Mouse (Mus musculus) skeletal muscle tissue, adult 2 months (tissue): ENCODE results near the gene Dgkz.

Source experiments
- DNase-seq: peaks from one replicate; pipeline ENCODE4 v3.0.0-alpha.2; 2012; ENCODE audit warnings: low read depth, low spot score

The Dgkz gene

DNA sequence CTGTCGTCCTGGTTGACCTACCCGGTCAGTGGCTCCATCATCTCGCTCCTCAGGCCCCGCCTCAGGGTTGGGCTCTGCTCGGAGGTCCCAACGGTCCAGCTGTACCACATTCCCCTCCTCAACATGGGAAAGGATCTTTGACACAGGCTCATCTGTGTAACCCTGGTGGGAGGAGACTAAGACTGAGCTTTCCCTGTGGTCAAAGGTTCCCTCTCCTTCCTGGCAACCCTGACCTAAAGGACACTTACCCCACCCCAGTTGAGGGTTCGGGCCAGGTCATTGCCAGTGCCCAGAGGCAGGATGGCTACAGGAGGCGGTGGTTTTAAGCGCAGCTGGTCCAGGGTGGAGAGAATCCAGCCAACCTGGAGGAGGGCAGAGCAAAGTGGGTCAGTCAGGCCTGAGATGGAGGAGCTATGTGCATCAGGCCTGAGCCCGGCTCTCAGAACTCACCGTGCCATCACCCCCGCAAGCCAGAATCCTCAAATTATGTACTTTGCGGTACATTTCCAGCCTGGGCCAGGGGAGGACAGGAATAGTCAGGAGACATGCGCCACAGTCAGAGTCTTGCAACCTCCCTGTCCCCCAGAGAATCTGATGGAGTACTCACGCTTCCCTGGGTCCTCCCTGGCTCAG is 36.2 kb downstream of the Dgkz start:
- DNase-seq: no peak

GRCm38 (mm10) chr2:91936154-91936553 is 39.5 kb downstream of the Dgkz start:
- no peak for DNase-seq

DNA sequence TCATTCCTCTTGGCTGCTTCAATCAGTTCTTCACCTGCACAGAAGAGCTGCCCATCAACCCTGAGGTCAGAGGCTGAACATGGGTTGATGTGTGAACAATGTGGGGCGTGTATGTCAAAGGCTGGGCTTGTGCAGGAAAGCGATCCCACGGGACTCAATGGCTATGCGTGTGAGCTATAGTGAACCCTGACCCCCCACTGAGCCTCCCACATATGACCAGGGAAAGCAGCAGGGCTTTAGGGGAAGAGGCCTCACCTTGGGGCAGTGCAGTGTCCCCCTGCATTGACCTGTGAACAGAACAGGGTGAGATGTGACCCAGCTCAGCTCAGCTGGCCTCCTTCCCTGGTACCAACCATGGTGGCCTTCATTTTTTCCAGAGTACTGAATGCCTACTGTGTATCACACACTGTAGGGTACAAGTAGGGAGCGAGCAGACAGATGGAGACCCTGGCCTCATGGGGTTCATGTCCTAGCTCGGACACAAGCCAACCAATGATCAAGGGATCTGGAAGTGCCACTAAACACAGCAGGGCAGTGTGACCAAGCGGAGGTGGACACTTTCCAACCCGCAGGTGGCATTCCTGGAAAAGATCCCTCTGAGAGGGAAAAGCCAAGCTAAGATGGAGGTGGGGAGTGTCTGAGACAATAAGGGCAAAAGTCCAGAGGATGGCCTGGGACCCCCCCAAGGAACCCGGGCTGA is 40.7 kb downstream of the Dgkz start:
- no peak for DNase-seq

- no peak for DNase-seq
These were observed 41.6 kb downstream of the Dgkz start for GRCm38 (mm10) chr2:91934016-91934415.

GRCm38 (mm10) chr2:91933471-91933870 is 42.2 kb downstream of the Dgkz start:
- no peak for DNase-seq

- DNase-seq: no peak
These were observed 42.8 kb downstream of the Dgkz start for GRCm38 (mm10) chr2:91932737-91933350.

DNA sequence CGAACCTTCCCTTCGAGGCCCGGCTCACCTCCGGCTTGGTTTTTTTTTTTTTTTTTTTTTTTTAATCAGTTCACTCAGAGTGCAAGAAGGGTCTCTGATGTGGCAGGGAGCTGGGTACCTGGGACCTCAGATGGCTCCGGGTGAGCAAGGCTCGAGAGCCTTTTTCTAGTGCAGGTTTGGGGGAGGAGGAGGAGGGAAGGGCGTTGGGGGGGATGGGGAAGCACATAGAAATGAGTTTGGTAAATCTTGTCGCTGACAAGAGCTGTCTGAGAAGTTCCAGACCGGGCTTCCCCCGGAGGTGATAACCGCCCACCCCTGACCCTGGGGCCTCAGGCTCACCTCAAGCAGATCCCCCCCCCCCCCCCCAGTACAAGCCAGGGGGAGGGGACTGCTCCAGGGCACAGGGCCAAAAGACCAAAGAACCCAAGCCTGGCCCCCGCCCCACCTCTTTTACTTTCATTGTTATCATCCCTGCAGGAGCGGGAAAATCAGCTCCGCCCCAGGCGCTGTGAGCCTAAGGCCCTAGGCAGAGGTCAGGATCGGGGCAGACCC is 43.4 kb downstream of the Dgkz start, which contains the start of gene Mdk:
TSS of gene Mdk (minus strand) at position 138 of the 552 bp plus-strand sequence.
- no peak for DNase-seq

DNA sequence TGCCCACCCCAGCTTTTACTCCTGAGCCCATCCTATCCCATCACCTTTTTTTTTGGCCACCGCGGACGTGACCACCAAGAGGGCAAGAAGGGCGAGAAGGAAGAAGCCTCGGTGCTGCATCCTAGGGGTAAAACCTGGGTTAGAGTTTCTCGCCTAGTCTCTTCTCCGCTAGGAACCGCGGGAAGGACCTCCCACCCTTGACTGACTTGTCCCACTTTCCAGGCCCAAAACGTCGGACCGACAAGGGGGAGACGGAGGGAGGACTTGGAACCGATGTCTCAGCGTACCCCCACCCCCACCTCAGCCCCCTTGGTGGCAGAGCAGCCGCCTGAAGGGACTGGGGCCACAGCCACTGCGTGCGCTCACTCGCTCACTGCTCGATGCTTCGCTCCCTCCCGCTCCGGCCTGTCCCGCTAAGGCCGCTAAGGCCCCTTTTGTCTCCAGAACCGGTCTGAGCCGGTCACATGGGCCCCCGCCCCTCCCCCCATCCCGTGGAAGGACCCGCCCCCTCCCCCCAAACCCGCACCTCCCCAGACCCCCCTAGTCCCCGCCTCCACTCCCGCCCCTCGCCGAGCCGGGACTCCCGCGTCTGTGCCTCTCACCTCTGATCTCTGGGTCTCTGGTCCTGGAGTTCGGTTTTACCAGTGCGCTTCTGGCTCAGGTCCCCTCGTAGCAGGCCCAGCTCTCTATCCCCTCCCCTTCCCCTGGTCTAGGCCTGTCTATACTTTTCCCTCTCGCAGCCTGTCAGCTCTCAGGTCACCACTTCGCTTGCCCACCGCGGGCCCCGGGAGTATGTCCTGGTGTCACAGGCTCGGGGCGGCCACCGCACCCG is 44.1 kb downstream of the Dgkz start:
- no peak for DNase-seq

- no peak for DNase-seq
These were observed 44.8 kb downstream of the Dgkz start for GRCm38 (mm10) chr2:91930761-91931291.

DNA sequence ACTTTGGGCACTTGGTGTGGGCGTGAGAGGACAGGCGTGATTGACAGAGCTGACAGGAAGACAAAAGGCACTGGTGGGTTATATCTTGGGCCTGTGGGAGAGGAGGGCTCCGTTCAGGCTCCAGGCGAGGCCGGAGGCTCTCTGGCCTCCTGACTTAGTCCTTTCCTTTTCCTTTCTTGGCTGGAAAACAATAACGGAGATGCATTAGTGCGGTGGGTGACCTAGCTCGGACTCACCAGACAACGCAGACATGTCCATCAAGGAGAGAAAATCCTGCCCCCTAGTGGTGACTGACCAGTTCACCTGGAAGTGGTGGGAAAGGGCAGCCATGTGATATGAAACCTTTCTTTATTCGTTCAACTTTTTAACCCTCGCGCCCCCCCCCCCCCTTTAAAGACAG is 45.7 kb downstream of the Dgkz start:
- peak; percentile 56 for DNase-seq

DNA sequence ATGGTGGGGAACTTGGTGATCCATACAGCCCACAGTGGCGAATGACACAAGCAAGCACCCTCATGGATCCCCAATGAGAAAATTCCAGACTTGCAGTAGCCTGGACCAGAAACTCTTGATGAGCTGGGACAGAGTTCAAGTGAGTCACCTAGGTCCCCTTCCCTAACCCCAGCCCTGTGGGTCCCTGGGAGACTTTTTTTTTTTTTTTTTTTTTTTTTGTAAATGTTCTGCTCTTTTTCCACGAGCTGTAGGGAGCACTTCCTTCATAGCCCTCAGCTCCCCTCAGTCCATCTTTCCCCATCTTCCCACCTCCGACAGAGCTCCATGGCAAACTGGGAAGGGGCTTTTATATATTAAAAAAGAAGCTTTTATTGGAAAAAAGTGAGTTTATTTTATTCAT is 46.2 kb downstream of the Dgkz start:
- DNase-seq: no peak

DNA sequence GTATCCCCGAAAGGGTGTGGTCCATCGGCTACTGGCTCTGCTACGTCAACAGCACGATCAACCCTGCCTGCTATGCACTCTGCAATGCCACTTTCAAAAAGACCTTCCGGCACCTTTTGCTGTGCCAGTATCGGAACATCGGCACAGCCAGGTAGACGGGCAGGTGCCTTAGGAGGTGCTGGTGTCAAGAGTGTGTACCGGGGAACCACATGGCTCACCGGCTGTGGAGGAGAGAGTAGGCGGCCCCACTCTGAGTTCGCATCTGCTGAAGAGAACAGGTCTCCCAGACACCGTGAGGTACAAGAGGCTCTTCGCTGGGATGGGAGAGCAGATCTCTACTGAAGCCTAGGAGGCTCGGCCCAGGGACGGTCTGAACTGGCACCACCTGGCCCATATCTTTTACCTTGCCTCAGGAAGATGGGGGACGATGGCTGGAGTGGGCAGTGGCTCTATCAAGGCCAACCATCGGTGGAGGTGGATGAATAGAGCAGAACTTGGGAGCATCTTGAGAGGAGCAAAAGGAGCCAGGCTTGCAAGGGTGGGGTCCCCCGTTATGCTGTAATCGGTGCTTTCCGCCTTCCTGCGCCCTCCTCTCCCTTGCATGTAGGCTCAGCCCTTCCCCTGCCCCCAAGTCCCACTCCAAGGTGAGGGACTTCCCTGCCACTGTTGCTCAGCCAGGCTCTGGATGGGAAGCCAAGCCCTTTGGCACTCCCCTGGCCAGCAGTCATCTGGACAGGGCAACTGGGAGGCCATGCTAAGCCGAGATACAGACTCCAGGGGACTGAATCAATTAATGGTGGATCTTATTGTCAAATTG is 46.9 kb downstream of the Dgkz start:
- no peak for DNase-seq

- peak; percentile 42 for DNase-seq
These were observed 47.7 kb downstream of the Dgkz start for GRCm38 (mm10) chr2:91927826-91928533.

DNA sequence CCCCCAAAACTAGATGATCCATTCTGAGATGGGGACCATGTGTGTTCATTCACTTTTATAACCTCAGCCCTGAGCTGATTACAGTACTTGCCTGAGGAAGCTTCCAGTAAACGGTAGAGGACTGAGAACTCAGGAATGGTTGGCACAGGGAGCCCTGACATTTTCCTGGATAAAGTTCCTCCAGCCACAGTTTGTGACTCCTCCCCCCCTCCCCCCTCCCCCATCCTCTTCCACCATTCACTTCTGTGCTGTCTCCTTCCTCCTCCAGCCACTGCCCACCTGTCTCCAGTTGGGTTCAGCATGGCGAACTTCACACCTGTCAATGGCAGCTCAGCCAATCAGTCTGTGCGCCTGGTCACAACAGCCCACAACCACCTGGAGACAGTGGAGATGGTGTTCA is 48.7 kb downstream of the Dgkz start, which contains the start of gene Chrm4:
TSS of gene Chrm4 (plus strand) at position 301 of the 400 bp plus-strand sequence.
- DNase-seq: no peak

GRCm38 (mm10) chr2:91925442-91925841 is 50.2 kb downstream of the Dgkz start:
- DNase-seq: no peak

- no peak for DNase-seq
These were observed 50.9 kb downstream of the Dgkz start for GRCm38 (mm10) chr2:91924726-91925125.

DNA sequence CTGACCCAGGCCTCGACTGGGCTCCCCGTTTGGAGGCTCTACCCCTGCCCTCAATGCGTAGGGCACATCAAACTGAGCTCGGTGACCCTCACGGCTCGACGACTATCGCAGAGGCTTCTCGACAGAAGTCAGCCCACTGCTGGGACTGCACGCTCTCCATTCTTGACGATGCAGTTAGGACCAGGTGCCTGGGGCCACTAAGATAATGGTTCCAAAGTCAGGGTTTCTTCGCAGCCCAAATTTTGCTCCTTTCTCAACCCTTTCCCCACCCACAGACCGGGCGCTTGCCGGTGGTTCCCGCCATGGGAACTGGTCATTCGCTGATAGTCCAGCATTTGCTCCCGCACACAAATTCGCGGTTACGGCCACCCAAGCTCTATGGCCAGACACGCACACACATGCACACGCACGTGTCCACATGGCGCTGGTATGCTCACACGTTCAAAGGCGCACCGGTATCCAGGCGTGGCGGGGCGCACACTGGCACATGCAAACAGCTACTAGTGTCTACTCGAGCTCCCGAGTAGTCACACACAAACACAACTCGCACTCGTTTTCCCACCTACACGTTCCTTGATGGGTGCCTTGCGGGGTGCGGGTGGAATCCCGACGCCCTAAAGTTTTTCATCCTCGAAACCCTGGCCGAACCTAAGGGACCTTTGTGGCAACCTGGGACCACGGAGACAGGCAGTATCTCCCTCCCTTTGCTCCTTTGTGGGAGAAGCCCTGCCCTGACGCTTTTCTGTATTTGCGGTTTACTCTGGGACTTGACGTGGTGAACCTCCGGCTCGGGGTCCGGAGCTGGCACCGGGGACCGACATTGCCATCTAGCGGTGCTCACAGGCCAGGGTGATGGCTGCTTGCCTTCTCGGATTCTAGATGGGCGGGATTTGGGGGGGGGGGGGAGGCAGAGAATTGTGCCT is 52.0 kb downstream of the Dgkz start:
- DNase-seq: no peak

DNA sequence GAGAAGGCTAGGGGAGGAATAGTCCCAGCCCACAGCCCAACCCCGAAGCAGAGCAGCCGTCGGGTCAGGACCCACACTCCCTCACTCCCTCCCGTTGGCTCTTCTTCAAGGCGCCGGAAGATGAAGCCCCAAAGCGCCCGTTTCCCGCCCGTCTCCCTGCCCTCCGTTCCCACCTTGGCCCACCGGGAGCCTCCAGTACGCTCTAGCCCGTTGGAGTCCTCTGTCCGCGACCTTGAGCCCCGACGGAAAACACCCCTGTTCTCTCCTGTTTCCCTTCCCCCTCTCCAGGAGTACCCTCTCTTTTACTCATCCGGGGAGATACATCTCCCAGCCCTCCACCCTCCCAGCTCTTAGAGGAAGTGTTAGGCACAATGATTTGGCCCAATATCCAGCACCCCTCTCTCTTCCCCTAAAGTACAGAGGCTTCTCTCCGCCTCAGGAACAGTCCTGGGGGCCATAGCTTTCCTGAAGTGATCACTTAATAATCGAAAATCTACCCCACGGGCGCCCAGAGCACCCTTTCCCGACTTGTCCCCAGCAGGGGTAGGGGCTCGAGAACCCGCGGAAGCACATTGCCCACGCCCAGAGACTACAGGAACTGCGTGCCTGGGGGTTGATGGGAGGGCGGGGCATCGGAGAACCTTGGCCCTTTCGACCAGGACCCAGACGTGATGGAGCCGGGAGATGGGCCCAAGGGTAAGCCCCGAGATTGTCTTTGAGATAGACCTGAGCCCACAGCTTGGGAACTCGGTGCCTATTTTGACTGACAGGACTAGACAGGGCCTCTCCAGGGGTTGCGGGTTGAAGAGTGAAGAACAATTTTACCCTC is 52.9 kb downstream of the Dgkz start:
- DNase-seq: no peak
